Mouse (Mus musculus): ENCODE data around the gene Clgn. TPM values are rescaled to one million over a fixed set of nuclear protein-coding genes. Genes with fewer than 3 reads are reported as not detected.
"Not testable (repeated sequence)": the region's sequence is repeated elsewhere in the genome, so short reads cannot be mapped to it uniquely, and the experiment has no call there.

Clgn gene
- polyA plus RNA-seq, 1 experiment from 2014 or later = 6.5 TPM

DNA sequence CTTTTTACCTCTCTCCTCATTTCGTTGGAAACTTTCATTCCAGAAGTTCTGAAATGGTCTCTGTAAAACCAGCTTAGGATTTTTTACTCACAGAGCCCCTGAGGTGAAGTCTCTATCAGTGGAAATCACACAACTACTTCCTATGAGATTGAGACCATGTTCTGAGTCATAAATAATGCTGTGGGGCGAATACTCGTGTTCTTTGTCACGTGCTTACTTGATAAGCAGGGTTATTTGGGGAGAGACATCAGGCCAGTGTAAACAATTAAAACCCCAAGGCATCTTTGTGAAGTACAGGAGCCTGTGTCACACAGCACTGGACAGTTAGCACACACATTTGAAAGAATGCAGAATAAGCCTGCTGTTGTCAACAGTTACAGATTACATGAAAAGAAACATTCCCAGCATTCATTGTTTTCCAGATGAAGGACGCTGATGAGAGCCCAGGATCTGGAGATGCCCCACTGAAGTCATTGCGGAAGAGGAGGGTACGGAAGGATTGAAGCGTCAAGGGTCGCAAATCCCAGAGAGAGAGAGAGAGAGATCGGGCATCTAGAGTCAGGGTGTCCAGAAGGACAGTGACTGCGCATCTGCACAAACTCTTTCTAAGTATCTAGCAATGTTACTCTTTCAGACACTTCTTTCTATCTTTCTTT, 36.6 kb downstream of the Clgn start:
- Histone ChIP-seq H3K36me3 (no peaks in the 10 kb centered on the region), H3K4me1 (replicated peaks) (0 out of 2 replicates have a peak, but pooled peaks cover 3% of the 10 kb centered on the region), H3K27ac (no peak overlapping the region), H3K27me3 (no peaks in the 10 kb centered on the region), H3K4me2 (replicated peaks) (no peak overlapping the region), H3K4me3 (replicated peaks) (no peak overlapping the region), H3K9me3 (no peaks in the 10 kb centered on the region), H3K9ac (replicated peaks) (no peak overlapping the region)
- no peak for ATAC-seq
- 81% methylated on average over 11 of the region's 11 CpGs for WGBS

DNA sequence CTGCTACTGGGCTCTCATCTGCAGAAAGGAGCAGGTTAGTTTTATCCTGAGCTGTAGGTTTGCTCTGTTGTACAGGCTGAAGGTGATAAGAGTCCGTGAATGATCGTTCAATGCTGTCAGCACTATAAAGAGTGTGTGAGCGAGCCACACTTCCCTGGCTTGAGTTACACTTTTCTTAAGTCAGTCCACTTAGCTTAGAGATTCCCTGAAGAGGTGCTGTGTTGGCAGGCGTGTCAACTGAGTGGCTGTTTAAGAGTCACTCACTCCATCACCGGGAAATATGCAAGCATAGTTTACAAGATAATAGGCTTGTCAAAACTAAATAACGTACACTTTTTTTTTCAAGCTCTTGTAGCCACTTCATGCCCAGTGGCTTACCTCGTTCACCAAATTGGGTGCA, 37.3 kb downstream of the Clgn start:
- 0 out of 2 replicates have a peak, but pooled peaks cover 3% of the 10 kb centered on the region for H3K4me1 ChIP-seq (replicated peaks)
- no peak overlapping the region for H3K27ac ChIP-seq
- WGBS = 81% methylated on average over 7 of the region's 7 CpGs
- no peak overlapping the region for H3K9ac ChIP-seq (replicated peaks)
- H3K36me3 ChIP-seq = no peaks in the 10 kb centered on the region
- H3K27me3 ChIP-seq = no peaks in the 10 kb centered on the region
- no peak for ATAC-seq
- H3K9me3 ChIP-seq = no peaks in the 10 kb centered on the region
- no peak overlapping the region for H3K4me3 ChIP-seq (replicated peaks)
- H3K4me2 ChIP-seq (replicated peaks) = no peak overlapping the region

DNA sequence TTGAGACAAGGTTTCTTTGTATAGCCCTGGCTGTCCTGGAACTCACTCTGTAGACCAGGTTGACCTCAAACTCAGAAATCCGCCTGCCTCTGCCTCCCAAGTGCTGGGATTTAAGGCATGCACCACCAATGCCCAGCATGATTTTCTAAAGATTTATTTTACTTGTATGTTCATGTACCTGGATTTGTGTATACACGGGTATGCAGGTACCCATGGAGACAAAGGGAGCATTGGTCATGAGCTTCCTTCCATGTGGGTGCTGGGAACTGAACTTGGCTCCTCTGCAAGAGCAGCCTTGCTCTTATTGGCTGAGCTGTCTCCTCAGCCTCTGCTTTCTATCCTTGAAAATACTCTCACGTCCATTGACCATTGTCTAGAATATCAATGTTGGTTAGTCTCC, 39.0 kb downstream of the Clgn start:
- not testable (repeated sequence) for H3K4me2 ChIP-seq (replicated peaks); H3K4me1 ChIP-seq (replicated peaks); H3K9ac ChIP-seq (replicated peaks); H3K4me3 ChIP-seq (replicated peaks); H3K27ac ChIP-seq; ATAC-seq; H3K9me3 ChIP-seq; H3K27me3 ChIP-seq
- 89% methylated on average over 3 of the region's 3 CpGs for WGBS
- peaks cover 11% of the 10 kb centered on the region for H3K36me3 ChIP-seq

DNA sequence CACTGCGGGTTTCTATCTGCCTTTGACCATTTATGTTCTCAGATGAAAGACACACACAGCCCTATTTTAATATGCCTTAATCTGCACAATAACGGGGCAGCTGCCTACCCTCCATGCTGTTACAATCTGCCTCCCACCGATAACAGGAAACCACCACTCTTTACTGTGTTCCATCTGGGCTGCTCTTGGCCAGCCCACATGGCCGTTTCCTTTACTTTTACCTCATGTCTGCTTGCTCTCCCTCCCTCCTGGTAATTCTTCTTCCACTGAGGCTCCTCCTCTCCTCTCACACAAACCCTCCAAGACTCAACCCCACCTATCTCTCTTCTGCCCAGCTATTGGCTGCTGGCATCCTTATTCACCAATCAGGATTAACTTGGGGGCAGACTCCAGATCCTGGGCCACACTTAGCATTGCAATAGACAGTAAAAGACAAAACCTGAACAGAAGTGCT, 39.4 kb downstream of the Clgn start:
- Histone ChIP-seq H3K4me1 (replicated peaks) (no peaks in the 10 kb centered on the region), H3K4me2 (replicated peaks) (no peak overlapping the region), H3K9ac (replicated peaks) (no peak overlapping the region), H3K9me3 (no peaks in the 10 kb centered on the region), H3K36me3 (peaks cover 15% of the 10 kb centered on the region), H3K27ac (no peak overlapping the region), H3K27me3 (no peaks in the 10 kb centered on the region), H3K4me3 (replicated peaks) (no peak overlapping the region)
- no peak for ATAC-seq
- 65% methylated on average over 4 of the region's 4 CpGs for WGBS

DNA sequence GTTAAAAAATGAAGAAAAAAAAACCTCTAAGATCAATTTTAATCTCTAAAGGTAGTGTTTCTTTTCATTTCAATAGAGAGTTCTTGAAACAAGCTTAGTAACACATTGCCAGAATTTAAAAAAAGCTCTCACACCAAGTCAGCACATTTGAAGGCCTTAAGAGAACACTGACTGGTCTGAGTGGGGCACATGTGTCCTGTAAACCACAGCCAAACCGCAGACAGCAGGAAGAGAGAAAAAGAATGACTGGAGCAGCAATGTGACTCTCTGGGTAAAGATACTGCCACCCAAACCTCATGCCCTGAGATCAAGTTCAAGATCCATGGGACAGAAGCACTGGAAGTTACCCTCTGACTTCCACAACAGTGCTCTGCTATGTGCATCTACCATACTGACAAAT, 47.4 kb downstream of the Clgn start:
- WGBS = 90% methylated on average over 1 of the region's 1 CpGs

DNA sequence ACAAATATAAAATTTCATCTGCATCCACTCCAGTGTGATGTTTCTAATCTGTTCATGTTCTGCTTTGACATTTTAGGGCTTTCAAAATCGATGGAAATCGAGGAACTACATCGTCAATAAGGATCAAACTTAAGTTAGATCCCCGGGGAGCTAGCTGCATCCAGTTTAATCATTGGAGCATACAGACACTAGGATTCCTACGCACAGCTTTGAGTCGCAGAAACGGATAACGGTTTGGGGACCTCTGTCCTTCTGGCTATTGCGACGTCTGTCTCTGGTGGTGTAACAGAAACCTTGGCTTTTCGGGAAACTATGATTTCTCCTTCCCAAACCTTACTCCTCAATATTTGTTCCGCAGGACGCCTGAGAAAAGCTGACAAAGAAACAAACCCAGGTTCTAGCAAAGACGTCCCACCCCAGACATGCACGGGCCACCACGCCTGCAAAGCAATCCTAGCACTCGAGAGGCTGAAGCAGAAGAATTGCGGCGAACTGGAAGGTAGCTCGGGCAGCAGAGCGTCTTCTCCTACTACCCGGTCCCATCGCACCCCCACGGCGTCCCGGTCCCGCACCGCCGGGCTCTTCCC, 52.1 kb downstream of the Clgn start:
- 1% methylated on average over 29 of the region's 29 CpGs for WGBS
- peaks cover 25% of the 10 kb centered on the region for H3K4me1 ChIP-seq (replicated peaks)

More for the DNA sequence above, 47.4 kb downstream of the Clgn start:
- H3K27ac ChIP-seq = no peak overlapping the region
- H3K4me2 ChIP-seq (replicated peaks) = no peak overlapping the region
- no peak for ATAC-seq
- no peaks in the 10 kb centered on the region for H3K9me3 ChIP-seq
- H3K9ac ChIP-seq (replicated peaks) = no peak overlapping the region
- H3K27me3 ChIP-seq = no peaks in the 10 kb centered on the region
- peaks cover 39% of the 10 kb centered on the region for H3K36me3 ChIP-seq
- no peak overlapping the region for H3K4me3 ChIP-seq (replicated peaks)
- peaks cover 25% of the 10 kb centered on the region for H3K4me1 ChIP-seq (replicated peaks)

DNA sequence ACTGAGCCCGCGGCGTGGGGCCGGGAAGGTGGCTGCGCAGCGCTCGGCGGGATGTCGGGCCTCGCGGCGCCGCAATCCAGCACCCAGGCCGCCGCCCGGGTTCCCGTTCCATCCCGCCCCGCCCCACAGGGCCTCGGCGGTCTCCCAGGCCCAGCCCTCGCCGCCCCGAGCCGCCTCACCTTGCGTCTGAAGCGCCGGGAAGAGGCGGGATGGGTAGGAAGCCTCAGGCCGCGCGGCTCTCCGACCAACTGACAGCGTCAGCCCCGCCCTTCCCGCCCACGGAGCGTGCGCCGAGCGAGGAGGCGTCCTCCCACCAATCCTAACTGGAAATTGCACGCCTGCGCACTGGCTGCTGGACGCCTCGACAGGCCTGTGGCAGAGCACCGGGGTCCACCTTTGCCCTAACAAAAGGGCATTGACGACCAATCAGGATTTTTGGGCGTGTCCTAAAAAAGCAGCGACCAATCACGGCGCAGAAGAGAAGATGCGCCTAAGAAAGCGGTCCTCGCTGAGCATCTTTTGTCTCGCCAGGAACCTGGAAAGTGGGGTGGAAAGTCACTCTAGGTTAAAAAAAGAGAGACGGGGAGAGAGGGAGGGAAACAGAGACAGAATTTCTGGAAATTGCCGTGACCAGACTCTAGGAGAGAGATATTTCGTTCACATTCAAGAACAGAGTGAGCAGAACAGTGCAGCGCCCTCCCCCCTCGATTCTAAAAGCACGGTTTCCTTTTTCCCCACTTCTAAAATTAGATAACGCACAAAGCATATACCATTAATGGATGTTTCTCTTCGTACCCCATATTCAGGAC, 52.8 kb downstream of the Clgn start:
- Histone ChIP-seq H3K27ac (peak overlapping the region; percentile 95), H3K36me3 (peaks cover 10% of the 10 kb centered on the region), H3K4me2 (replicated peaks) (peak overlapping the region; percentile 68), H3K4me1 (replicated peaks) (peaks cover 25% of the 10 kb centered on the region), H3K9me3 (no peaks in the 10 kb centered on the region), H3K27me3 (no peaks in the 10 kb centered on the region), H3K9ac (replicated peaks) (peak overlapping the region; percentile 96), H3K4me3 (replicated peaks) (peak overlapping the region; percentile 91)
- ATAC-seq = peak; percentile 100
- WGBS = under 1% methylated on average over 63 of the region's 64 CpGs

More for the DNA sequence above, 52.1 kb downstream of the Clgn start:
- no peaks in the 10 kb centered on the region for H3K27me3 ChIP-seq
- no peak for ATAC-seq
- H3K9me3 ChIP-seq = no peaks in the 10 kb centered on the region
- H3K36me3 ChIP-seq = peaks cover 17% of the 10 kb centered on the region
- peak overlapping the region; percentile 91 for H3K4me3 ChIP-seq (replicated peaks)
- peak overlapping the region; percentile 68 for H3K4me2 ChIP-seq (replicated peaks)
- H3K9ac ChIP-seq (replicated peaks) = peak overlapping the region; percentile 96
- H3K27ac ChIP-seq = peak overlapping the region; percentile 95

DNA sequence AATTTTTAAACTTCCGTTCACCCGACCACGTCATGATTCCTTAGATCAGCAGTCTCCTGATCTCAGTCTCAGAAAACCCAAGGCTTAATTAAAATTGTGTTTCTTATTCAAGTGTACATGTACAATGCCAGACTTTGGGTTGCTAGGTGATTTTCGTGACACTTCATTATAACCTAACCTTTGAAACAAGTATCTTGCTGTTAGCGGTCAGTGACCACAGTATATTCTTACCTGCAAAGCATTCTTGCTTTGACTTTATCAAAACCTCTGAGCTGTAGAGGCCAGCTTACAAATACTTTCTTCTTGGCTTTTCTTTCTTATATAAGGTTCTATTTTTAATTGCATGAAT, 53.4 kb downstream of the Clgn start:
- WGBS = 23% methylated on average over 5 of the region's 5 CpGs
- Histone ChIP-seq H3K27me3 (no peaks in the 10 kb centered on the region), H3K4me2 (replicated peaks) (peak overlapping the region; percentile 62), H3K9ac (replicated peaks) (peak overlapping the region; percentile 69), H3K4me1 (replicated peaks) (peaks cover 25% of the 10 kb centered on the region), H3K4me3 (replicated peaks) (peak overlapping the region; percentile 91), H3K9me3 (no peaks in the 10 kb centered on the region), H3K27ac (peak overlapping the region; percentile 91), H3K36me3 (peaks cover 4% of the 10 kb centered on the region; the same call in 1 of the 2 replicates)
- ATAC-seq = no peak; the same call in 1 of the 2 replicates

DNA sequence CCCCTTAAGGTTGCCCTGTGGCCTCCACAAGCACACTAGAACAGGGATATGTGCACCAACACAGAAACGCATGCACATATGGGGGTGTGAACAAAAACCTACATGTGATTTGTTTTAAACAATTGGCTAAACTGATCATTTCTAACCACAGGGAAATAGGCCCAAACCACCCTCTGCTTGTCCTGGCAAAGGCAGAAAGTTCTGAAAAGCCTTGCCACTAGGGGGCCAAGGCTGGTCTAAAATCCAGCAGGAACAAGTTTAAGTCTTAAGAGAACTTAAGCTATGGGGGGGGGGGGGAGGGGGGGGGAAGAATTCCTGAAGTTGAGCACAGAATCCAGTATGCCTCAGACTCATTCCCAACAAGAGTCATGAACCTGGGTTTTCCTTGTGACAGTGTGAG, 60.3 kb downstream of the Clgn start:
- Histone ChIP-seq H3K4me3 (replicated peaks) (no peak overlapping the region), H3K9ac (replicated peaks) (no peak overlapping the region), H3K4me1 (replicated peaks) (no peaks in the 10 kb centered on the region), H3K27me3 (no peaks in the 10 kb centered on the region), H3K4me2 (replicated peaks) (no peak overlapping the region), H3K27ac (no peak overlapping the region), H3K36me3 (no peaks in the 10 kb centered on the region), H3K9me3 (no peaks in the 10 kb centered on the region)
- WGBS = 81% methylated on average over 1 of the region's 1 CpGs
- ATAC-seq = no peak

DNA sequence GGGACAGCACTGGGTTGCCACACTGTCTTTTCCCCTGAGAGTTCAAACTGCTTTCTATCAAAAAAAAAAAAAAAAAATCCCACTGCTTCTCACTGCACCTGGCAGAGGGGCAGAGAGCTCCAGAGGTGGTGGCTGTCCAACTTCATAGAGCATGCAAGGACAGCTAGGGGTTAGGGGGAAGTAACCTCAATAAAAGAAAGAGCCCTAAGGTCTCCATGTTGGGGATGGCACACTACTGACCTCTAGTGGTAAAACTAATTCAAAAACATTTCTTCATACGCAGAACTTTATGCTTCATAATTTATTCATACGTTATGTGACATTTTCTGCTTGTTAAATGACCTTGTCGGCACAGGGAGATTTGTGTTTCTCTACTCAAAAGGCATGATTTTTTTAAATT, 61.4 kb downstream of the Clgn start:
- H3K4me2 ChIP-seq (replicated peaks) = no peak overlapping the region
- no peaks in the 10 kb centered on the region for H3K36me3 ChIP-seq
- ATAC-seq = no peak
- H3K9me3 ChIP-seq = no peaks in the 10 kb centered on the region
- no peak overlapping the region for H3K4me3 ChIP-seq (replicated peaks)
- H3K27me3 ChIP-seq = no peaks in the 10 kb centered on the region
- H3K4me1 ChIP-seq (replicated peaks) = no peaks in the 10 kb centered on the region
- no peak overlapping the region for H3K9ac ChIP-seq (replicated peaks)
- 28% methylated on average over 3 of the region's 3 CpGs for WGBS
- no peak overlapping the region for H3K27ac ChIP-seq

DNA sequence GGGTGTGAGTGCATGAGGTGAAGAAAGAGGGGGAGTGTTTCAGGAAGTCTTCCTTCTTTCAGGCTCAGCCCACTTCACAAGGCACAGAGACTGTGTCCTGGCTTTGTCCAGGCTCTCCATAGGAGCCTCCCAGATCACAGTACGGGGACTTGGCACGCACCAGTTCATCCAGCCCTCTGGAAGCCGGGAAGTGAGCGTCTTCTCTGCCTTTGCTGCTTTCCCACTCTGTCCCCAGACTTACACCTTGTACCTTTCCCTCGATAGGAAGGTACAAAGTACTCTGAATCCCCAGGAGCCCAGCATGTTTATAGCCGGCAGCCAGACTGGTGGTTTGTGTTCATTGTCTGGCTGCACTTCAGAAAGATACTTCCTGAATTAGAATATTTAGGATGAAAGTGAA, 67.5 kb downstream of the Clgn start:
- Histone ChIP-seq H3K9me3 (no peaks in the 10 kb centered on the region), H3K4me3 (replicated peaks) (no peak overlapping the region), H3K4me1 (replicated peaks) (no peaks in the 10 kb centered on the region), H3K9ac (replicated peaks) (no peak overlapping the region), H3K4me2 (replicated peaks) (no peak overlapping the region), H3K27me3 (no peaks in the 10 kb centered on the region), H3K27ac (no peak overlapping the region), H3K36me3 (no peaks in the 10 kb centered on the region)
- no peak for ATAC-seq
- 68% methylated on average over 6 of the region's 6 CpGs for WGBS

DNA sequence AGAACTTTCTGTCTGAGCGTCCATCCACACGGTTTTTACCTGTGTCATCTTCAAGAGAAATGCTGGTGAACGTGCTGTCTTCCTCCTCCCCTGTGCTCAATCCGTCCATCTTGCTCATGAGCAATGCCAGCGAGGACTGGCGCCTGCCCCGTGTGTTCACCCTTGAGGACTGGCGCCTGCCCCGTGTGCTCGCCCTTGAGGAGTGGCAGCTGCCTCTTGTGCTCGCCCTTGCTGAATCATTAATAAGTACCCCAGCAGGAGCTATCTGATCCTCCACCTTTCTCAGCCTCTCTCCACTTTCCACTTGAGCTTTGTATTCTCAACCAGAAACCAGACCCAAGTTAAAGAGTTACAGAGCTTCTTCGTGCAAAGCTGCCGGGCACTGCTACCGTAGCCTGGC, 68.6 kb downstream of the Clgn start, which contains the start of gene Scoc:
Scoc (minus strand) TSS at position 170 of the 400 bp plus-strand sequence.
- ATAC-seq = no peak
- Histone ChIP-seq H3K36me3 (no peaks in the 10 kb centered on the region), H3K4me3 (replicated peaks) (no peak within 1 kb of the TSS), H3K27ac (no peak within 1 kb of the TSS), H3K9ac (replicated peaks) (no peak within 1 kb of the TSS), H3K4me1 (replicated peaks) (no peaks in the 10 kb centered on the region), H3K27me3 (no peaks in the 10 kb centered on the region), H3K4me2 (replicated peaks) (no peak within 1 kb of the TSS), H3K9me3 (no peaks in the 10 kb centered on the region)
- WGBS = 83% methylated on average over 14 of the region's 14 CpGs
